Mouse (Mus musculus) adrenal gland, postnatal 4 days (tissue): ENCODE measurements around the gene Krtap4-8. TPM values are rescaled to one million over a fixed set of nuclear protein-coding genes. Genes with fewer than 3 reads are reported as not detected.
"Not testable (repeated sequence)": the region's sequence is repeated elsewhere in the genome, so short reads cannot be mapped to it uniquely, and the experiment has no call there.

Source experiments
- DNase-seq, 2 experiments: peaks; one replicate each; pipeline ENCODE4 v3.0.0; 2021 to 2022; ENCODE audit warnings: low spot score in 2 of 2, mixed read lengths in 2 of 2
- long read RNA-seq, 2 experiments: library from polyadenylated mRNA; stranded (forward); transcript quantifications; one replicate each; pipeline ENCODE4 v2.0.0; 2021
- total RNA-seq, 2 experiments: library from RNA; stranded (reverse); gene quantifications; 2 replicates each; pipeline ENCODE4 v1.2.3; 2021

The Krtap4-8 gene
- total RNA-seq = not detected
- long read RNA-seq, experiment 1 = 0 reads
- long read RNA-seq, experiment 2 = 0 reads

- DNase-seq = no peak
These were observed at the start of gene Krtap4-8 for GRCm38 (mm10) chr11:99780604-99781003. Krtap4-8 (minus strand) TSS chr11:99780704.

GRCm38 (mm10) chr11:99815566-99815965 lies 35.1 kb upstream of the Krtap4-8 start, which contains the start of gene Gm11564:
Gm11564 (minus strand) TSS chr11:99815666.
- not testable (repeated sequence) for DNase-seq

GRCm38 (mm10) chr11:99809792-99810191 lies 29.3 kb upstream of the Krtap4-8 start, which contains the start of gene Krtap4-13:
Krtap4-13 (minus strand) TSS chr11:99809892.
- not testable (repeated sequence) for DNase-seq

DNA sequence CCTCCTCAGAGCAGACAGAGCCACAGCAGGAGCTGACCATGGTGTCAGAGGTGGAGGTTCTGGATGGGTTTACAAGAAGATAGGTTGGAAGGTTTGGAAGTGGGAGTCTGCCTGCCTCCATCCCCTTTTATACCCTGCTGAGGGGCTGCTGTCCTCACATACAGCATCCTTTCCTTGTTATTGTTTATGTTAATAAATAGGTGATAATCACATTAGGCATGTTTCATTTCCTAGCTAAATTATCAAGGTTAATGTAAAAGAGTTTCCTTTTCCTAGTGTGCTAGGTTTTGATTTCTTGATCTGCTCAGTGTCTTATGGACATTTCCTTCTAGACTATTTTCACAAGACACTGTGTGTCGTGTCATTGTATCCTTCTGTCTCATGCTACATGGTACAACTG lies 23.8 kb upstream of the Krtap4-8 start, which contains the start of gene Gm11554:
Gm11554 (minus strand) TSS at position 101 of the 400 bp plus-strand sequence.
- DNase-seq = not testable (repeated sequence)

GRCm38 (mm10) chr11:99798832-99799231 lies 18.3 kb upstream of the Krtap4-8 start, which contains the start of gene Gm11569:
Gm11569 (minus strand) TSS chr11:99798932.
- not testable (repeated sequence) for DNase-seq

DNA sequence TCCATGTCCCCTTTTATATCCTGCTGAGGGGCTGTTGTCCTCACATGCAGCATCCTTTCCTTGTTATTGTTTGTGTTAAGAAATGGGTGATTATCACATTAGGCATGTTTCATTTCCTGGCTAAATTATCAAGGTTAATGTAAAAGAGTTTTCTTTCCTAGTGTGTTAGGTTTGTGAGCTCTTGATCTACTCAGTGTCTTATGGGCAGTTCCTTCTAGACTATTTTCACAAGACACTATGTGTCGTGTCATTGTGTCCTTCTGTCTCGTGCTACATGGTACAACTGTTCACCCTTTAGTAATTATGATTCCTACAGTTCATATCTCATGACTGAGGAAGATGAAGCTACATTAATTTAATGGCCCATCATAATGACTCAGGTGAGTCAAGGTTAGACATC lies 12.9 kb upstream of the Krtap4-8 start, which contains the start of gene Gm11596:
Gm11596 (minus strand) TSS at position 101 of the 400 bp plus-strand sequence.
- DNase-seq = no peak

DNA sequence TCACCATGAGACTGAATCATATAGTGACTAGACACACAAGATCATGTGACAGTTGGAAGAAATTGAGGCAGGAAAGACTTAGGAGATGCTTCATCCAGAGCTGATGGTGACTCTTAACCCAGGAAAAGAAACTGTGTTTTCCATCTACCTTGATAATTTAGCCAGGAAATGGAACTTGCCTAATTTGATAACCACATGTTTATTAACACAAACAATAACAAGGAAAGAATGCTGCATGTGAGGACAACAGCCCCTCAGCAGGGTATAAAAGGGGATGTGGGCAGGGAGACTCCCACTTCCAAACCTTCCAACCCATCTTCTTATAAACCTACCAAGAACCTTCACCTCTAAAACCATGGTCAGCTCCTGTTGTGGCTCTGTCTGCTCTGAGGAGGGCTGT lies 4.4 kb upstream of the Krtap4-8 start, which contains the start of gene Krtap4-9:
Krtap4-9 (plus strand) TSS at position 301 of the 400 bp plus-strand sequence.
- DNase-seq = not testable (repeated sequence)

GRCm38 (mm10) chr11:99778401-99778800 lies 2.1 kb downstream of the Krtap4-8 start:
- DNase-seq = no peak

GRCm38 (mm10) chr11:99772813-99773212 lies 7.7 kb downstream of the Krtap4-8 start, which contains the start of gene Gm11595:
Gm11595 (minus strand) TSS chr11:99772913.
- DNase-seq = not testable (repeated sequence)

DNA sequence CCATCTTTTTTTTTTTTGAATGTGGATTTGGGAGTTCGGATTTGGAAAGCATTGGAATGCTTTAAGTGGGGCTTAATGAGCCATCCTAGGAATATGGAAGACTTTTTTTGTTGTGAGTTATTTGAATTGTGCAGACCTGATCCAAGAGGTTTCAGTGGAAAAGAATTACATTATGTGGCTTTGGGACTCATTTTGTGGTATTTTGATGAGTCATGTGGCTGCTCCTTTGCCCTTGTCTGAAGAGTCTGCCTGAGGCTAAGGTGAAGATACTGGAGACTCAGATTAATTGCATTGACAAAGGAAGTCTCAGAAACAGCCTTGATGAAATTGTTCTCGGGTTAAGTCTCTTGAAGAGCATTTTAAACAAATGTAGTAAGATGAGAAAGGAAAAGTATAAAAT lies 12.1 kb downstream of the Krtap4-8 start:
- DNase-seq = no peak

DNA sequence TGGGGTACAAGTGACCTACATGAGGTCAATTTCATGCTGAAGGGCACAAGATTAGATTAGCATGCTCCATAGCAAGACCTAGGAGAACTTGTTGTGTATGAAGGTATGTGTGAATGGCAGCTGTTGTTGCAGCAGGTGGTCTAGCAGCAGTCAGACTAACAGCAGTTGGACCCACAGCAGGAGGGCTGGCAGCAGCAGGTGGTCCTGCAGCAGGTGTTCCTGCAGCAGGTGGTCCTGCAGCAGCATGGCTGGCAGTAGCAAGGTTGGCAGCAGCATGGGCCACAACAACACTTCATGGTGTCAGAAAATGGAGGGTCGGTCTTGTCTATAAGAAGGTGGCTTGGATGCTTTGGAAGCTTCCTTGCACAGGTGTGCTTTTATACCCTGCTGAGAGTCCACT lies 21.6 kb downstream of the Krtap4-8 start:
- no peak for DNase-seq

DNA sequence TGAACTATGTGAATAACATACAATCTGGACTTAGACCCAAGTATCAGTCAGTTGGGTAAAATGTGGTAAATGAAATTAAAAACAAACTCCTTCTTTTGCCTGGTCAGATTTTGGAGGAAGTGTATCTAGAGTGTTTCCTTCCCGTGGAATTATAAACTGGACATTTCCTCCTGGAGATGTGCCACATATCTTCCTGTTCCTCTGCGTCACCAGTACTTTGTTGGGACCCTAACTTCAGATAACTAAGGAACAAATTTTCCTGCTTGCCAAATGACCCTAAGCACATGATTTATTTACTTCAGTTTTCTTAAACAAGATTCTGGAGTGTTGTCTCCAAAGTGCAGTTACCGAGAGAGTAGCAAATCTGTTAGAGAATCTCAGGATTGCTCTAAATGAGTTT lies 36.5 kb downstream of the Krtap4-8 start:
- no peak for DNase-seq

DNA sequence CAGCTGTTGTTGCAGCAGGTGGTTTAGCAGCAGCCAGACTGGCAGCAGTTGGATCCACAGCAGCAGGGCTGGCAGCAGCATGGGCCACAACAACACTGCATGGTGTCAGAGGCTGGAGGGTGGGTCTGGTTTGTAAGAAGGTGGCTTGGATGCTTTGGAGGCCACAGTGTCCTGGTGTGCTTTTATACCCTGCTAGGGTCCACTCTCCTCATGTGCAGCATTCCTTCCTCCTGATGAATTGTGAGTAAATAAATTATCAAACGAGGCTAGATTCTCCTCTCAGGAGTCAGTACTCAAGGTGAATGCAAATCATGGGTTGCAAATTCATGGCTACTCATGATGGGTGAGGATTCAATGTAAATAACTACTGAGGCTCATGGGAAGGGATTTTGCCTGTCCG lies 46.3 kb downstream of the Krtap4-8 start, which contains the start of gene Gm14180:
Gm14180 (minus strand) TSS at position 101 of the 400 bp plus-strand sequence.
- DNase-seq = no peak

Other genes with a start within 250 kb of the Krtap4-8 start
- not detected for gene Krt40, start 237.5 kb downstream of the Krtap4-8 start, total RNA-seq
- gene Krtap3-3, start 229.8 kb downstream of the Krtap4-8 start, total RNA-seq = not detected
- gene Krtap3-2, start 223.9 kb downstream of the Krtap4-8 start, total RNA-seq = not detected
- gene Gm11939, start 221.2 kb downstream of the Krtap4-8 start, total RNA-seq = not detected
- not detected for gene Krtap3-1, start 214.1 kb downstream of the Krtap4-8 start, total RNA-seq
- gene Krtap1-5, start 199.7 kb downstream of the Krtap4-8 start, total RNA-seq = not detected
- not detected for gene Krtap1-4, start 197.1 kb downstream of the Krtap4-8 start, total RNA-seq
- gene Krtap1-3, start 189.4 kb downstream of the Krtap4-8 start, total RNA-seq = not detected
- gene Krtap9-3, start 182.6 kb downstream of the Krtap4-8 start, total RNA-seq = not detected
- gene Gm11938, start 177.4 kb downstream of the Krtap4-8 start, total RNA-seq = not detected
- gene Gm11937, start 170.5 kb downstream of the Krtap4-8 start, total RNA-seq = not detected
- gene Krtap2-4, start 165.9 kb downstream of the Krtap4-8 start, total RNA-seq = not detected
- not detected for gene Gm11562, start 160.3 kb downstream of the Krtap4-8 start, total RNA-seq
- not detected for gene Krtap4-1, start 152.5 kb downstream of the Krtap4-8 start, total RNA-seq
- gene Krtap4-2, start 145.6 kb downstream of the Krtap4-8 start, total RNA-seq = not detected
- gene Krtap4-7, start 136.6 kb downstream of the Krtap4-8 start, total RNA-seq = not detected
- gene Gm11555, start 130.5 kb downstream of the Krtap4-8 start, total RNA-seq = not detected
- gene Gm11563, start 121.7 kb downstream of the Krtap4-8 start, total RNA-seq = not detected
- gene Krtap4-6, start 114.7 kb downstream of the Krtap4-8 start, total RNA-seq = not detected
- gene Gm14190, start 90.0 kb downstream of the Krtap4-8 start, total RNA-seq = not detected
- gene Gm14180, start 46.4 kb downstream of the Krtap4-8 start, total RNA-seq = not detected
- gene Gm11595, start 7.8 kb downstream of the Krtap4-8 start, total RNA-seq = not detected
- gene Krtap4-9, start 4.5 kb upstream of the Krtap4-8 start, total RNA-seq = not detected
- gene Gm11596, start 12.8 kb upstream of the Krtap4-8 start, total RNA-seq = not detected
- not detected for gene Gm11569, start 18.2 kb upstream of the Krtap4-8 start, total RNA-seq
- not detected for gene Gm11554, start 23.7 kb upstream of the Krtap4-8 start, total RNA-seq
- not detected for gene Krtap4-13, start 29.2 kb upstream of the Krtap4-8 start, total RNA-seq
- gene Gm11564, start 35.0 kb upstream of the Krtap4-8 start, total RNA-seq = not detected
- gene 2300003K06Rik, start 57.4 kb upstream of the Krtap4-8 start, total RNA-seq = not detected
- not detected for gene Krtap4-16, start 70.9 kb upstream of the Krtap4-8 start, total RNA-seq
- not detected for gene Gm11568, start 77.2 kb upstream of the Krtap4-8 start, total RNA-seq
- gene Gm11559, start 83.8 kb upstream of the Krtap4-8 start, total RNA-seq = not detected
- gene Krtap9-1, start 92.7 kb upstream of the Krtap4-8 start, total RNA-seq = not detected
- gene Gm11567, start 98.5 kb upstream of the Krtap4-8 start, total RNA-seq = not detected
- gene Krtap31-1, start 127.2 kb upstream of the Krtap4-8 start, total RNA-seq = not detected
- not detected for gene Gm11565, start 134.0 kb upstream of the Krtap4-8 start, total RNA-seq
- gene Krtap31-2, start 155.6 kb upstream of the Krtap4-8 start, total RNA-seq = not detected
- not detected for gene Krtap9-5, start 167.8 kb upstream of the Krtap4-8 start, total RNA-seq
- gene Krtap29-1, start 198.3 kb upstream of the Krtap4-8 start, total RNA-seq = not detected
- gene Krtap16-1, start 205.9 kb upstream of the Krtap4-8 start, total RNA-seq = not detected
- gene Krtap17-1, start 213.3 kb upstream of the Krtap4-8 start, total RNA-seq = not detected
- not detected for gene Krt33a, start 235.5 kb upstream of the Krtap4-8 start, total RNA-seq
- gene Krt33b, start 249.2 kb upstream of the Krtap4-8 start, total RNA-seq = not detected